Mouse (Mus musculus): ENCODE results near the gene Olfr699. TPM values are rescaled to one million over a fixed set of nuclear protein-coding genes. Genes with fewer than 3 reads are reported as not detected.

Olfr699 gene
- polyA plus RNA-seq (2012; rRNA removed): not detected in 2 replicates

GRCm38 (mm10) chr7:106793098-106793497, at the start of gene Olfr699:
Gene Olfr699, minus strand, starts transcription at chr7:106793198.

GRCm38 (mm10) chr7:106833793-106834192, 40.8 kb upstream of the Olfr699 start, which contains the start of gene Olfr702:
Gene Olfr702, minus strand, starts transcription at chr7:106833893.

DNA sequence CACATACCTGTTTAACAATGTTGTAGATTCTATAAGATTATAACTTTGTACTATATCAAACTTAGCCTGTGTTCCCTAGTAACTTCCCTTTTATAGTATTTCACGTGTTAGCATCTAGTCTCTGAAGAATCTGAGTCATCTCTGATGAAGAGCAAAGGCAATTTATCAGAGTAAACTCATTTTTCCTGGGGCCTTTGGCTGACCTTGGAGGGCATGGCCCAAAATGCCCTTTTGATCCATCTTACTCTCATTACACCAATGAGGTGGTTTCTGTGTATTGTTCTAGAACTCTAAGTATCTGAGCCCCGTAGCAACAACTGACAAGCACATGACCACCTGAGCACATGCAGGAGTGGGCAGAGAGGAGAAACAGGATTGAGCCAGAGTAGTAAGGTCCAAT, 20.8 kb upstream of the Olfr699 start, which contains the start of gene Olfr701:
Olfr701 (plus strand) TSS at position 301 of the 400 bp plus-strand sequence.

GRCm38 (mm10) chr7:106808734-106809133, 15.7 kb upstream of the Olfr699 start, which contains the start of gene Olfr700:
Gene Olfr700, minus strand, starts transcription at chr7:106808834.

GRCm38 (mm10) chr7:106755297-106755696, 37.7 kb downstream of the Olfr699 start, which contains the start of gene Olfr698:
Gene Olfr698, minus strand, starts transcription at chr7:106755397.

DNA sequence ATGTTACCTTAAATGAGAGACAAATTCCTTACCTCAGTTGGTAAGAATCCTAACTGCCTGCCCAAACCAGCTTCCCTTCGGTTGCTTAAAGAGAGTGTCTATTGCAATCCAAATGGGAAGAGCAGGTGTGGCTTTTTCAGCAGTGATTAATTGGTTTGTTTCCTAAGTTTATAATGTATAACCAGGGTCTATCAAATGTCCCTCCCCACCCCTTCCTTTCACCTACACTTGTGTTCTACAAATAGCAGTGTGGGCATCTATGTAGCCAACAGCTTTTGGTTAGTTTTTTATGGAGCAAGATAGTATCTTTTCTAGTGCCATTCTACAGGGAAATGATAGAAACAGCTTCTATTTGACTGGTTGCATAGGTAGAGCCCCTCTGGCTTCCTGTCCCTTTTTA, 50.7 kb downstream of the Olfr699 start, which contains the start of gene Olfr697:
Olfr697 (minus strand) TSS at position 101 of the 400 bp plus-strand sequence.

Other genes with a start within 250 kb of the Olfr699 start
- gene Olfr693, start 112.6 kb downstream of the Olfr699 start, polyA plus RNA-seq (2012; rRNA removed): not detected in 2 replicates
- not detected in 2 replicates for gene Olfr694, start 101.4 kb downstream of the Olfr699 start, polyA plus RNA-seq (2012; rRNA removed)
- not detected in 2 replicates for gene Olfr695, start 76.8 kb downstream of the Olfr699 start, polyA plus RNA-seq (2012; rRNA removed)
- not detected in 2 replicates for gene Olfr697, start 50.8 kb downstream of the Olfr699 start, polyA plus RNA-seq (2012; rRNA removed)
- not detected in 2 replicates for gene Olfr698, start 37.8 kb downstream of the Olfr699 start, polyA plus RNA-seq (2012; rRNA removed)
- not detected in 2 replicates for gene Olfr700, start 15.6 kb upstream of the Olfr699 start, polyA plus RNA-seq (2012; rRNA removed)
- gene Olfr701, start 20.9 kb upstream of the Olfr699 start, polyA plus RNA-seq (2012; rRNA removed): not detected in 2 replicates
- gene Olfr702, start 40.7 kb upstream of the Olfr699 start, polyA plus RNA-seq (2012; rRNA removed): not detected in 2 replicates
- 0.05 TPM in 1 of 2 replicates, not detected in the other for gene Olfr703, start 50.2 kb upstream of the Olfr699 start, polyA plus RNA-seq (2012; rRNA removed)
- gene Olfr704, start 70.0 kb upstream of the Olfr699 start, polyA plus RNA-seq (2012; rRNA removed): not detected in 2 replicates
- gene Olfr705, start 83.7 kb upstream of the Olfr699 start, polyA plus RNA-seq (2012; rRNA removed): not detected in 2 replicates
- not detected in 2 replicates for gene Olfr706, start 95.0 kb upstream of the Olfr699 start, polyA plus RNA-seq (2012; rRNA removed)
- gene Olfr707, start 108.0 kb upstream of the Olfr699 start, polyA plus RNA-seq (2012; rRNA removed): not detected in 2 replicates
- gene Olfr1532-ps1, start 114.8 kb upstream of the Olfr699 start, polyA plus RNA-seq (2012; rRNA removed): not detected in 2 replicates
- not detected in 2 replicates for gene Olfr709-ps1, start 139.0 kb upstream of the Olfr699 start, polyA plus RNA-seq (2012; rRNA removed)
- not detected in 2 replicates for gene Olfr710, start 155.1 kb upstream of the Olfr699 start, polyA plus RNA-seq (2012; rRNA removed)
- gene Olfr6, start 170.7 kb upstream of the Olfr699 start, polyA plus RNA-seq (2012; rRNA removed): not detected in 2 replicates
- gene Olfr711, start 182.3 kb upstream of the Olfr699 start, polyA plus RNA-seq (2012; rRNA removed): not detected in 2 replicates
- not detected in 2 replicates for gene Olfr2, start 212.9 kb upstream of the Olfr699 start, polyA plus RNA-seq (2012; rRNA removed)
- gene Olfr713, start 238.0 kb upstream of the Olfr699 start, polyA plus RNA-seq (2012; rRNA removed): not detected in 2 replicates

Measured in central nervous system, embryonic 18 days (tissue).